Mouse (Mus musculus) right cerebral cortex, postnatal 4 days (tissue): ENCODE measurements around the gene Scyl1.
A peak's percentile ranks its signal among the peaks of the same experiment; 100 is the strongest.
"Not testable (repeated sequence)": the region's sequence is repeated elsewhere in the genome, so short reads cannot be mapped to it uniquely, and the experiment has no call there.

ENCODE experiments used
- DNase-seq: peaks from one replicate; pipeline ENCODE4 v3.0.0-alpha.2; 2022

The Scyl1 gene

DNA sequence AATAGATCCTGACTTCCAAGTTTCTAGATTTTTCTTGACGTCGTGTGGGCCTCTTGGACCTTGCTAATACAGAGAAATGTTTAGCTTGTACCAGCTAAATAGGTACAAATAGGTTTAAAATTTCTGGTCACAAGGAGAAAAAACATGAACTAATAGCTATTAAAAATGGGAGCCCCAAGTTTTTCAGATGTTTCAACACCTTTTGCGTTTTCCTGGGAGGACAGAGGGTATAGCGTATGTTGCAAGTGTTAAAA, 31.5 kb upstream of the Scyl1 start:
- no peak for DNase-seq

DNA sequence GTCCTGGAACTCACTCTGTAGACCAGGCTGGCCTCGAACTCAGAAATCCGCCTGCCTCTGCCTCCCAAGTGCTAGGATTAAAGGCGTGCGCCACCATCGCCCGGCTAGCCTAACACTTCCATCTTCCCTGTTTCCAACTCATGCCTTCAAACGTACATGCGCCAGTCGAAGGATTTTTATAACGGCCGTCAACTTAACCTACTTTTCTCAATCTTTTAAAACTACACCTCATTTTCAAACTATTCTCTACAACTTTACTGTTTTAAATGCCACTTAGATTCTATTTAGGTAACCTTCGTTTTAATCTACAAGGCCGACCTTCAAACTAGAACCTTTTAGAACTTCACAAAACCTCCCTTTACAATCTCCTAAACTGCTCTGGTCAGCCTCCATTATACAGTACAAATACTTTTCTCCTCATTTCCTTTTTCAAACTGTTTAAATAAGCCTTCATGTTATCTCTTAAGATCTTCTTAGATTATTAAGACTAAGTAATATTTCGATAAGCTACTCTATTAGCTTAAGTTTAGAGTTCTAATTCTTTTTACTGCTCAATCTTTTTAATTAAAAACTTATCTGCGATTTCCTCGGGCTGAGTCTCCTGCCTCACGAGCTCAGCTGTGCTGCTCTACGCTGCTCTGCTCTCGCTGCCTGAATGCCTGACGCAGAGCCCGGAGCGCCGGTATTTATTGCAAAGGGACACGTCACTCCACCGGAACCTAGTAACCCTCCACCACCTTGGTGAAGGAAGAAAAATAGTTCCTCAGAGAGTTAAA, 31.0 kb upstream of the Scyl1 start:
- DNase-seq, result peak; percentile 95

GRCm38 (mm10) chr19:5801432-5801964, 30.3 kb upstream of the Scyl1 start:
- no peak for DNase-seq

DNA sequence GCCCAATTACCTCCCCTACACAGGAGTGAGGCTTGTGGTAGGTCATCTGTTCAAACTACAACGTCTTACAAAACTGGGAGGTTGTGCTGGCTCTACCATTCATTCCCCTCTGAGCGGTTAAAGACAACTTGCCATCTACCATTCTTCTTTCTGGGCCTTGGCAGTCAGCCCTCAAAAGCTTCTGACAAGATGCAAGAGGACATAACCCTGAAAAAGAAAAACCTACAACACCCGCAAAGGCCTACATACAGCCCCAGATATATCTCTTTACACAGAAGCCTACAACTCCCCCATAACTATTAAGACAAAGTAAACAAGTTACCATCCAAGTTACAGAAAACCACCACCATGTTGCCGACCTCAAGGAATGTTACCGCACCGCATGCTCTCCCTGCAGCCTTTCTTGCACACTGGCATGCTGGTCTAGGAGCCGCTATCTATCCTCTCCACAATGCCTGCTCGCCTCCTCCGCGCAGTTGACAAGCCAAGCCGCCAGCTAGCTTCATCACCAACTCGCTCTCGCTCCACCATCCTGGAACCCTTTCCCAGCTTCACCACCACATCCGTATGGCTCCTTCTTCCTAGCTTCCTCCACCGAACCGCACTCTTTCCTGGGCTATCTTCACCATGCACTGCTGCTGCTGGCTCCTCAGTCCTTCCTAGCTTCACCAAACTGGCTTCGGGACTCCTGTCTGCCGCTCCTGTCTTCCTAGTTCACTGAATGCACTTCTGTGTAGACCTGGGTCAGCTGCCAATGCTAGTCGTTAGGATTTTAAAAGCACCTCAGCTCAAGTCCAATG, 29.6 kb upstream of the Scyl1 start:
- DNase-seq, result no peak

DNA sequence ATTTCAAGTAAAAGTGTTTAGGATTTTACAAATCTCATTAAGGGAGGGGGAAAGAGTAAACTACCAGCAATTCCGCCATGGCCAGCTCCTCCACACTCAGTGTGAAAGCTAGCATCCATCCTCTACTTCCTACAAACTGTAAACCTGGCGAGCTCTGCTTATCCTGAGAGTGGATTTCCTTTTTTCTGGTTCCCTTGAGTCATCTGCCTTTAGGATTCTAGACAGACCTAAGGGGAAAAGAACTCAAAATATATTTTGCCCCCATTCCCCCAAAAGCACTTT, 29.1 kb upstream of the Scyl1 start:
- DNase-seq, result no peak

GRCm38 (mm10) chr19:5799566-5800349, 28.5 kb upstream of the Scyl1 start:
- no peak for DNase-seq

DNA sequence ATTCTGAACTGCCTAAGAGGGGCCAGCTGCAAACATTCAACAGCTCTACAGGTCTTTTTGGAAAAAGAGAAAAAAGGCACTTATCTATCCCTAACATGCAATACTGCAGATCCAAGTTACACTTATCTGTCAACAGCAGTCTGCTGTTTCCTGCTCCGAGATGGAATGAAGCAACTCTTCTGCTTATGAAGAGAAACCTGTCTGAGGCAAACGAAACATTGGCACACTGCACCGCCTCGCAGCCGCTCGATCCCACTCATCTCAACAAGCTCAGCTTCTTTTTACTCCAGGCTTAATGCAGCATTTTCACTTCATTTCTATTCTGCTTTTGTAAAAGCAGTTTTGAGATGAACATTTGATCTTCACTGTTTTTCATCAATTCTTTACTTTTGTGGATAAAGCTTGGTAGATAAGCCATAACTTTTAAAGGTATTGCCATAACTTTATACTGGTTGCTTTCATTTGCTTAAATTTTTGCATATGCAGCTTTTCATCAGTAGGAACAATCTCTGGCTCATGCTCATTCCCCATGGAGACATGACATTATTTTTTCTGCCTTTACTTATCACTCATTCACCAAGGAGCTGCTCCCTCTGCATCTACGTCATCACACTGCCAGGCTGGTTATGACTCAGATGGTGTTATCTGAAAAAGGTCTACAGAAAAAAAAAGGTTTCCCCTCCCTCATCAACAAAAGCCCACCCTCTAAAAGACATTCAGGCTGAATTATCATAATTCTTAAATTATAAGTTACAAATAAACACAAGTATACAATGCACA, 27.7 kb upstream of the Scyl1 start:
- DNase-seq, result no peak

- DNase-seq, result no peak
These were observed 26.3 kb upstream of the Scyl1 start for GRCm38 (mm10) chr19:5797381-5798111.

GRCm38 (mm10) chr19:5796573-5797111, 25.4 kb upstream of the Scyl1 start:
- no peak for DNase-seq

DNA sequence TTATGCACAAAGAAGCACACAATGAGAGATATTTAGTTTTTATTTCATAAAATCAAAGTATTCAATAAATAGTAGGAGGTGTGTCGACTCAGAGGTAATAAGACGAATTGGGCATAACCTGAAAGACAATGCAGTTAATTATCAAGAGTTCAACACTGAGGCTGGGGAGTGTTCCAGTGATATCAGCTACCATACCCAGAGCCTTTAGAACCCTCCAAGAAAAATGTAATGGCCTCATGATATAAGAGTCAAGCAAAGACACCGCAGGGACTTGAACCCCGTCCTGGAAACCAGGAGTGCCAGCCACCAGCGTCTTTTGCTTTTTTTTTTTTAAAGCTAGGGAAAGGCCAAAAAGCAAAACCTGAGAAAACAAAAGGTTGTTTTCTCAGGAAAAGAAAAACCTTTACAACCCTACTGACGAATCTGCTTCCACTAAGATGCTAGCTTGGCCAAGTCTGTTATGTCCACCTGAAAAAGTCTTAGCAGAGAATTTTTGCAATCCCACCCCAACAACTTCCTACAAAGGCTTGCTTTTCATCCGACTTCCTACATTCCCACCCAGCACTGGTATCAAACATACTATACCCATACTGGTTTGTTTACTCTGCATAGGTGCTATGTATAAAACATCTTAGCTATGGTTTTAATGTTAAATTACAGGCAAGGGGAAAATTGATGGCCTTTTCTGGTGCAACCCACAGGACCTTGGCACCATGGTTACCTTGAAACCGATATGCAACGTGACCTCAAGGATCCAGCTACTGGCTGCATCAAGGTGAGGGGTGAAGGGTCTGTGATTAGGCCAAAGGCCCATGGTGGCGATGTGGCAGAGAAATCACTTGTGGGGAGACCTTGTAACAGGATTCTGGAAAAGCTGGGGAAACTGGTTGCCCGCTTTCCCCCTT, 24.7 kb upstream of the Scyl1 start:
- no peak for DNase-seq

- DNase-seq, result no peak
These were observed 23.8 kb upstream of the Scyl1 start for GRCm38 (mm10) chr19:5794771-5795576.

- DNase-seq, result not testable (repeated sequence)
These were observed 22.9 kb upstream of the Scyl1 start for GRCm38 (mm10) chr19:5793917-5794770.

- no peak for DNase-seq
These were observed 21.9 kb upstream of the Scyl1 start for GRCm38 (mm10) chr19:5793116-5793515.

GRCm38 (mm10) chr19:5791329-5791728, 20.1 kb upstream of the Scyl1 start:
- DNase-seq, result no peak

DNA sequence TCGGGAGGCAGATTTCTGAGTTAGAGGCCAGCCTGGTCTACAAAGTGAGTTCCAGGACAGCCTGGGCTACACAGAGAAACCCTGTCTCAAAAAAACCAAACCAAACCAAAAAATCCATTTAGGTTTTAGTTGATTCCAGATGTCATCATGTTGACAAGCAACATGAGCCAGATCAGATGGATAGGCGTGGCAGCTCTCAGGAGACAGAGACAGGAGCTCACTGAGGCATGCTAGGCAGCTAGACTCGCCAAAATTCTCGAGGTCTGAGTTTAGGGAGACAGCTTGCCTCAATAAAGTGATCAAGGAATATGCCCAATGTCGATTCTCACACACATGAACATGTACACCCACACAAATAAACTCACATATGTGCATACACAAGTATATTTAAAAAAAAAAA, 17.8 kb upstream of the Scyl1 start:
- no peak for DNase-seq

GRCm38 (mm10) chr19:5788620-5789019, 17.4 kb upstream of the Scyl1 start:
- DNase-seq, result no peak

DNA sequence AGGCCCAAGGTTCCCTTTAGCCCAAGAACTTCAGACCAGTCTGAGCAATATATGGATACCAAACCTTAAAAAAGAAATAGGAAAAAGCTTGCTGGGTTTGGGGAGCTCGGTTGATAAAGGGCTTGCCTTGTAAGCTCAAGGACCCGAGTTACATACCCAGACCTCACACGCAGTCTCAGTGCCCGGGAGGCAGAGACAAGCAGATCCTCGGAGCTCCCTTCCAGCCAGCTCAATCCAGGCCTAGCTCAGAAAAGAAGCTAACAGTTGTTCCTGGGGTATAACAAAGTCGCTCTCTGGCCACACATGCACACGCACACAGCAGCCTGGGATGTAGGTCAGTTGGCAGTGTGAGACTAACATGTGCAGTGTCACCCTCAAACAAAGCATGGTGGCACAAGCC, 16.7 kb upstream of the Scyl1 start:
- DNase-seq, result no peak

- DNase-seq, result peak; percentile 87
These were observed 16.0 kb upstream of the Scyl1 start for GRCm38 (mm10) chr19:5787128-5787635.
